Mouse (Mus musculus): ENCODE measurements around the gene Gpr146.

DNA sequence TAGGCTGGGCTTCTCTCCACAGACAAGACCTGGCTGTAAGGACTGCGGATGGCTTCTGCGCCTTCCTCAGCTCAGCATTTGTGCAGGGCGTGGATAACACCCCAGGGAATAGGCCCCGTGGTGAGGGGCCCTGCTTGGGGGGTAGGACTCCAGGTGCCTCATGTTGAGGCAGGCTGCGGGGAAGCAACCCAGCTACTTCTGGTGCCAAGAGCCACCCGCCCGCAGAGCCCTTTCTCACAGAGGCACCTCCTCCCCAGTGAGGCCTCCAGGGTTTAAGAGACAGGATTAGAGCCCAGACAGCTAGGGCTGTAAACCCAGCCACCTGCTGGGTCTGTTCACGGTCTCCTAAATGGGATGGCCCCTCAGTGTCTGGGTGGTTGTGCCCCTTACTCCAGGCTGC lies 25.9 kb upstream of the Gpr146 start:
- TF ChIP-seq CTCF (IDR thresholded peaks at IDR 0.05; ENCODE audit: low read depth) = no peak
- TF ChIP-seq EP300 (IDR thresholded peaks at IDR 0.05; ENCODE audit: low read depth) = no peak

Measured in heart, postnatal 0 days (tissue).